Mouse (Mus musculus): ENCODE results near the gene Tcf15.

Gene Tcf15

DNA sequence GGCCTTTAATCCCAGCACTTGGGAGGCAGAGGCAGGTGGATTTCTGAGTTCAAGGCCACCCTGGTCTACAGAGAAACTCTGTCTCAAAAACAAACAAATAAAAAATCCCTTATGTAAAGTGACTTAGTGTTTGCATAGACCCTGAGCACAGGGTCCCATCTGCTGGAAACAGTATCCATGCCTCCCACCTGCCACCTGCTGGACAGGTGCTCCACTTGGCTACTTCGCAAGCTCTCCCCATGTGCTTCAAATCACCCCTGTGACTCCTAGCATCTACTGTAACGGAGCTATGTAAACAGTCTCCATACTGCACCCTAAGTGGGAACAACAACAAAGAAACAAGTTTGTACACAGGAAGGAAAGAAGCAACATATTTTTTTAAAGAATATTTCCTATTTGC is 14.8 kb upstream of the Tcf15 start:
- no peak for DNase-seq

DNA sequence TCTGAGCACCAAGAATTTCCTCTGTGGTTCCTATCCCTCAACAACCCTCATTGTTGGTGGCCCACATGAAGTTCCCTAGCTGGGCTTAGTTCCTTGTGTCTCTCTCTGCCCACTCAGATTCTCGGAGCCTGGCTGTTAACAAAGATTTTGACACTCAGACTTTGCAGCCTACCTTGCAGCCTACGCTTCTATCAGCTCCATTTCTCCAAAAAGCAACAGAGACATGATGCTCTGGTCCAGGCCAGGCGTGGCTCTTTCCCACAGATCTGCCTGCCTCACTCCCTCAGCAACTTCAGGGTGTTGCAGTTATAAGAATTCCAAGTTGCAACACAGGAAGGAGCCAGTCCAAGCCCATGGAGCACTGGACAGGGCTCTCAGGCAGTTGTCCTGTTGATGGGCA is 13.6 kb upstream of the Tcf15 start:
- DNase-seq: no peak

DNA sequence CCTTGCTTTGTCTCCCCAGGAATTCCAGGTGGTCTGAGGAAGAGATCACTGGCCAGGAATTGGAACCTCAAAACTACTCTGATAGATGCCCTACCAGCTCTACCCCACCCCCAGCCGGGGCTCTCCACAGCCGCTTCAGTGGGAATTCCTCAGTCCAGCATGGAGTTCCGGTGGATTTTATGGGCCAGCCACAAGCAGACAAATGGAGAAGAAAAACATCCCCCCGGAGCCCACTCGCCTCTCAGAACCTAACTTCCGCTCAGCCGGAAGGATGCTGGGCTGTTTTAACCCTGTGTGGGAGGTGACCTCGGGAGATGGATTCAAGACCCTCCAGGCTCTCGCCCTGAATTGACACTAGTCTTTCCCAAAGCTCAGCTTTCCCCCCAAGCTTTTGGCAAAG is 11.3 kb upstream of the Tcf15 start:
- DNase-seq: no peak

DNA sequence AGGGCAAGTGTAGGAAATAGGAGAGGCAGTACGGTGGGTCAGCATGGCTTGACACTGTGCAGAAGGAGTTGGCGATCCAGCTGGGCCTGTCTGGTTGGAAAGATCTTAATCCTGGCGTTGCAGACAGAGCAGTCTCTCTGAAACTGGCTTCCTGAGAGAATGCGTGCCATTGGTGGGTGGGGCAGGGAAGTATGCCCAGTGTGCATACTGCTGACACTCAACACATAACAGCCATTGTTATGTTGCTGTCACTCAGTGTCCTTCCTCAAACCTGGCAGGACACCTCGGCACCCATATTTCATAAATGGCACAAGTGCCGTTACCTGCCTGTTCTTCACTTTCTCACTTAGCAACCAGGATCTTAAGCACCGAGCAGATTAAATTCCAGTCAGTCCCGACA is 10.7 kb upstream of the Tcf15 start:
- no peak for DNase-seq

DNA sequence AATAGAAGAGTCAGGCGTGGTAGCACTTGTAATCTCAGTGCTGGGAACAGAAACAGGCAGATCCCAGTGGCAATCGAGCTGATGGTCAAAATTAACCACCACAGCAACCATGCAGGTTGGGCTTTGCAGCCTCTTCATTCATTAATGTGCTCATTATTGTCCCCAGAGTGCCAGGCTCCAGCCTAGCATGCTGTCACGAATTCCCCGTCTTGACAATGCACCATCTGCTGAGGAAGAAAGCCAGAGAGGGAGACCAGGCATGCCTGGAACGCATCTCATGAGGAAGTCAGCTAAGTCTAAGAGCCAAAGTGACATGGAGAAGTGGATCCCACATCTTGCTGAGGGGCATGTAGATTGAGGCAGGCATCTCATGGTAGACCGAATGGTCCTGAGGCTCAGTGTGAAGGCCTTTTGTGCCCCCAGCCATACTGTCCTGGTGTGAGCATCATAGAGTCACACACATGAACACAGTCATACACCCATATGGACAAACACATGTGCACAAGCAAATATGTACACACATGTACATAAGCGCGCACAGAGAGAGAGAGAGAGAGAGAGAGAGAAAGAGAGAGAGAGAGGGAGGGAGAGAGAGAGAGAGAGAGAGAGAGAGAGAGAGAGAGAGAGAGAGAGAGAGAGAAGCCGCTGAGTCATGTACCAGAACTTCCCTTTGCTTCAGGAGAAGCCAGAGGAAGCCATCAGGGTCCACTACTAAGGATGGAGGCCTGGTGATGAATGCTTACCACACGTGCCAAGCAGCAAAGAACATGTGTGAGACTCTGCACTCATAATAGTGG is 4.0 kb upstream of the Tcf15 start:
- no peak for DNase-seq

DNA sequence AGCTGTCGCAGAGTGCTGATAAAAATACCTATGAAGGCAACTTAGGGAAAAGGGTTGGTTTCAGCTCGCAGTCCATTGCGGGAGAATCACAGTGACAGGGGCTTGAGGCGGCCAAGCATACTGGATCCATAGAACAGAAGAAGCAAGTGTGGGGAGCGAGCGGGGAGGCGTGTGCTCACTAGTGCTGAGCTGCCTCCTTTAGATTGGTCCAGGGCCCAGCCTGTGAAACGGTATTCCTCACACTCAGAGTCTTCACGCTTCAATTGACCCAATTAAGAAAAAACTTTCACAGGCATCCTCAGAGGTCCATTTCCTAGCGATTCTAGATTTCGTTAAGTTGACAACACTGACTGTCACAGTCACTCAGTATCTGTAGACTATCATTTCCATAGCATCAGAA is 2.4 kb upstream of the Tcf15 start:
- DNase-seq: no peak

DNA sequence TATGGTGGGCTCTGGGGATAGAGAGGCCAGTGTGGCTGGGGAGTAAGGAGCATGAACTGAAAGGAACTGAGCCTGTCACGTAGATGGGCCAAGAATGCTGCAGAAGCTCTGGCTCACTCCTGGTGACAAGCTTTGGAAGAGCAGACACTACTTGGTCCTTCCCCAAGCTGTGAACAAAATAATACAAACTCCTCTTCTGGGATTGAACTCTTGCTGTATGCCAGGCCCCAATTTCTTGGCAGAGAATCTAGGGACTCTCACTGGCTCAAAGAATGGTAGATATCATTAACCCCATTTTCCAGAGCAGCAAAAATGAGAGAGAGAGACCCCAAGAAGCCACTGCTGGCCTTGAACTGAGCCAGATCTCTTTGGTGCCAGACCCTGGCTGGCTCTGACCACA is 1.9 kb upstream of the Tcf15 start:
- DNase-seq: no peak

DNA sequence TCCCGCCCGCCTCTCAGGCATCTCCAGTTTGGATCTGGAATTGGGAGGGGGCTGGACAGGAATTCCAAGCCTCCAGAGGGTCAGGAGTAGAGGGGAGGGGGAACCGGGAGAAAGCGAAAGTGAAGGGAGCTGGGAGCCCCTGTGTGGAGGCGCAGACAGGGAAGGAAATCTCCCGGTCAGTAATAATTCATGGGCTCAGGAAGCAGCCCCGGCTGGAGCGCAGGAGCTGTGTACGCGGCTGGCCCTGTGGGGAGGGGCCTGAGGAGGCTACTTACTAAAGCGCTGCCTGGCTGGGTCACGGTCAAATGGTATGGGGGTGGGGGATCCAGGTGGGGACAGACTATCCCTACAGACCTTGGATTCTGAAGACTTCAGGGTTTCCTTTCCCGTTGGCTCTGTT is 1.3 kb upstream of the Tcf15 start:
- no peak for DNase-seq

DNA sequence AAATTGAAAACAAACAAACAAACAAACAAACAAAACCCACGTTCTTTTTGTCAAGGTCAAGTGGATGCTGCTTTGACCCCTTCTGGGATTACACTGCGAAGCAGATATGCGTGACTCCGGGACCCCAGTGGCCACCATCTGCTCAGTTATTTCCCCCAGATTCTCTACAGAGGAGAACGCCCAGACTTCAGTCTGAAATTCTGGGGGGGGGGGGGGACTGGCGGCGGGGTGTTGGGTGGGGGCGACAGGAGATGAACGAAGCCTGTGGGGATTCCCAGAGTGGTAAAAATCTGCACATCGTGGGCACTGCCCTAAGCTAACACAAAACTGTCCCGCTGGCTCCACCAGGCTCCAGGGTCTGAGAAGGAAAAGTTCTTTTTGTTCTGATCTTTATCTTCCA is 790 bp upstream of the Tcf15 start:
- DNase-seq: no peak

DNA sequence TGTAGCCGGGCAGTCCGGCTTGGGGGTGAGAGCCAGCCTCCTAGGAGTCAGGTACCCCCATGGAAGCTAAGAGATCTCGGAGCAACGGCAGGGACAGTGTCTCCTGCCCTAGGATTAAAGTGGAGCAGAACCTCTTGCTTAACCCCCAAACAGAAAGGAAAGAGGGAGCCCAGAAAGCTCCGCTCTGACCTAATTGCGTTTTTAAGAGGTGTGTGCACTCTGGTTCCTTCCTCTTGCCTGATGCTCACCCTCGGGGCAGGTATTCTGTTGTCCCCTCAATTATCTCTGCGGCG is 743 bp downstream of the Tcf15 start:
- DNase-seq: no peak

DNA sequence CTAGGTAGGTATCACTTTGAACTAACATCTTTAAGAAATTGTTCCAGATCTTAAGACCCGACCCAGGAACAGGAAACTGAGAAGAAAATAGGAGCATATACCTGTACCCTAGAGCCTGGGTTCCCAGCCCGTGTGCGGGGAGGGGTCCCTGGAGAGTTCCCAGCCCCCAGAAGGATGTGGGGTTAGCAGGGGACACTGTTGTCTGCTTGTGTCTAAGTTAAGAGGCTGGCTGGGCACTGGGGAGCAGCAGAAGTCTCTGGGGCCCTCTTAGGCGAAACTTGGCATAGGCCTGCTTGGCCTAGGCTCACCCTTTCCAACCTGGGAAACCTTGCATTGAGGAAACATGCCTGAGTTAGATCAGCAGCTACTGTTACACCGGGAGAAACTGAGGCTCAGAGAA is 1.1 kb downstream of the Tcf15 start:
- no peak for DNase-seq

DNA sequence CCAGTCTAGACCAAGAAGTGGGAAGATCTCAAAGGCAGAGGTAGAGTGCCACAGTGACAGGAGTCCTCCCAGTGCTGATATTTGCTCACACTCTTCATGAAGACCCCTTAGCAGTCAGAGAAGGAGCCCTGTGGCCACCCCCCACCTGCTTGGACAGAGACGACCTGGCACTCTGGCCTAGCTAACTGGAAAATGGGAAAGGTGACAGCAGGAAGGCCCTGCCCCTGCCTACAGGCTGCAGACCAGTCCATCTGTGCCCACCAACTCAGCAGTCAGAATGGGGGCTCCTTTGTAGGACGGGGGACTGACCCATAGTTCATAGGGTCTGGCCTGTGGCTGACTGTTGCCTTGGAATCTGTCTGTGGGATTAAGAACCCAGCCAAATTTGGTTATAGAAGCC is 2.4 kb downstream of the Tcf15 start:
- no peak for DNase-seq

DNA sequence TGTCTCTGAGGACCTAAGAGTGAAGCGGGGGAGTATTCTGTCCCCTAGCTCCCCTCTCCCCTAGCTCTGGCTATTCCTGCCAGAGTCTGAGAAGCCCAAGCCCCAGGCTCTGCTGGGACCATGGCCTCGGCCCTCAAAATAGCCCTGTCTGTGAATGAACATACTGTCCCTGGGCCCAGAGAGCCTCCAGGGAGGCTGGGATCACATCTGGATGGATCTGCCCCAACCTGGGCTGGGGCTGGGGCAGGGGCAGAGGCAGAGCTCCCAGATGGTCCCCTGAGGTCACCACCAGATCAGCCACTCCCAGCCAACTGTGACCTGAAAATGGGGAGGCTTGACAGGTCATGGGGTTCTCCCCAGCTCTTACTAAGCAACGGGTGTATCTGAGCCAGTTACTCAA is 3.7 kb downstream of the Tcf15 start:
- DNase-seq: no peak

DNA sequence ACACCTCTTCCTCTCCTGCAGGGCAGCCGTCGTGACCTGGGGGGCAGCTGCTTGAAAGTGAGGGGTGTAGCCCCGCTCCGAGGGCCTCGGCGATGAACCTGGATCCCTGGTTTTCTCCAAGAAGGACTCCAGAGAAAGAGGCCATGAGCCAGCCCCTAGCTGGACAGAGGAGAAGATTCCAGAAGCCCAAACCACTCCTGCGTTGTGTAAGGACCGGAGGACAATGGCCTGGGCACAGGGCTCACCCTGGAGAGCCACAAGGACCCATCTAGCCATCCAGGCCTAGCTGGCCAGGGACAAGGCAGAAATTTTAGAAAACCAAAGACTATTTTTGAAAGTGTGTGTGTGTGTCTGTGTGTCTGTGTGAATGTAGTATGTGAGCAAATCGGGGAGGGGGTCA is 5.3 kb downstream of the Tcf15 start:
- no peak for DNase-seq

DNA sequence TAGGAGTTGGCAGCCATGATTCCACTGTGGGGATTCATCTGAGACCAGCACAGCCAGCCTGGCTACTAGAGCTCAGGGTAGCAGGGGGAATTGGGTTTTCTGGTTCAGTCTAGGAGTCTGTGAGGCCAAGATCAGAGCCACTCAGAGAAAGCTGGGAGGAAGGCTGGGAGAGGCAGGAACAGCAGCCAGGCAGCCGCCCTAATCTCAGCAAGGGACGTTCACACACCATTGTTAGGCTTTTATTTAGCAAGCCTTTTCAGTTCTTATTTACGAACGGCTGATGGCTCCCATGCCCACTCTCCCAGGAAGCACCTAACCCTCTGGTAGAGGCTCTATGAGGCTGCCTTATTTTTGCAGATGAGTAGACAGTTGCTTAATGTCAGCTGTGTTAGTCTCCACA is 6.5 kb downstream of the Tcf15 start:
- DNase-seq: no peak

DNA sequence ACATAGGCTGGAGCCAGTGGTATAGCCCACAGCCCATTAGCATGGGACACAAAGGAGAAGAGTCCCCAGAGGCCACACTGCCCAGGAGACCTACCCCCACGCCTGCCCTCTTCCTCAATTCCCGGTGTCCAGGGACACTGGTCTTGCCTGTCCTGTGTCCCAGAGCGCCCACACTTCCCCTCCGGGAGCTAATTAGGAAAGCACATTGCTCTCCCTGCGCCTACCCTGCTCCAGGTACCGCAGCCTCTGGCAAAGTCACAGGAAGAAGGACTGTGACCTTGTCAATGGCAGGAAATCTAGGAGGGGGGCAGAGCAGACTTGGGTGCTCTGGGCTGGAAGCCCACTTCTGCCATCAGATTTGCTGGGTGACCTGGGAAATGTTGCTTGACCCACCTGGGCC is 7.0 kb downstream of the Tcf15 start:
- DNase-seq: no peak

DNA sequence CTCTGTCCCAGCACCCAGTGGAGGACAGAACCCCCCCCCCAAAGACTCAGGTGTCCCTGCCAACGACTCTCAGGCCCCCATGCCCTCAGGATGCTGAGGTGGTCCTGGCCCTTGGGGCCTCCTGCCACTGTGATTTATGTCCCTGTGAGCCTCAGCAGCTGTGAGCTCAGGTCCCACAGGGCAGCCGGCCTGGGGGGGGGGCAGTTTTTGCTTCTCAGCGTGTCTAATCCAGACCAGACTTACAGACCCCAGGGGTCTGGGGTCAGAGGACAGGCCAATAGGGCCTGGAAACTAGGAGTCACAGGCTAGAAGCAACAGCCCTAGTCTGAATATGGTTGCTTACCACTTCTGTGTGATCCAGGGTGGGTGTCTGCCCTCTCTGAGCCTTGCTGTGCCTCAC is 10.0 kb downstream of the Tcf15 start:
- no peak for DNase-seq

DNA sequence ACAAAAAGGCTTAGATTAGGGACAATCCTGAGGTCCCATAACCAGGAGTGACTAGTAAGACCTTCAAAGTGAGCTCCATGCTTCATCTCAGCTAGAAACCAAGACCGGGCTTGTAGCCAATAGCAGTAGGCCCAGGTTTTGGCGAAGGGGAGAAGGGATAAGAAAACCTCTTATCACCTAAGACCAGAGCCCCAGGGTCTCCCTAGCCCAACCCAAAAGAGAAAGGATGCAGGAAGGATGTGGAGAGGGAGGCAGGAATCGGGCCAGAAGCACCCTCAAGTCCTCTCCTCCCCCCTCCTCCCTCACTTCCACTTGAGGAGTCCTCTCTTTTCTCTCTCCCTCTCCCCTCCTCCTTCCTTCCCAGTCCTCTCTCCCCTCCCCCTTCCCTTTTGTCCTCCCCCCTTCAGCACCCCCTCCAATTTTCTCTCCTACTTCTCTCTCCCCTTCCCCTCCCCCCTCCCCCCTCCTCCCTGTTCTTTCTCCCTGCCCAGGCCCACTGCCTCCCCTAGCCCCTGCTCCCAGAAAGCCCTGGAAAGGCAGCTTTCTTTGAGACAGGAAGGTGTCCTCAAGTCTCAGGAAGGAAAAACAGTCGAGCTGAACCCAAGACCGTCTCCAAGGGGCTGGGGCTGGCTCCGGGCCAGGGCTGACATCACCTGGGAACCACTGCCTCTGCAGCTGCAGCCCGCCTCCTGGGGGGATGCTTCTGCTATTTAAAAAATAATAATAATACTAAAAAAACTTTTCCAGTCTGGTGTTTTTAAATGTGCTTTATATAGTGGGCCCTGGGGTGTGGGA is 12.2 kb downstream of the Tcf15 start:
- no peak for DNase-seq

DNA sequence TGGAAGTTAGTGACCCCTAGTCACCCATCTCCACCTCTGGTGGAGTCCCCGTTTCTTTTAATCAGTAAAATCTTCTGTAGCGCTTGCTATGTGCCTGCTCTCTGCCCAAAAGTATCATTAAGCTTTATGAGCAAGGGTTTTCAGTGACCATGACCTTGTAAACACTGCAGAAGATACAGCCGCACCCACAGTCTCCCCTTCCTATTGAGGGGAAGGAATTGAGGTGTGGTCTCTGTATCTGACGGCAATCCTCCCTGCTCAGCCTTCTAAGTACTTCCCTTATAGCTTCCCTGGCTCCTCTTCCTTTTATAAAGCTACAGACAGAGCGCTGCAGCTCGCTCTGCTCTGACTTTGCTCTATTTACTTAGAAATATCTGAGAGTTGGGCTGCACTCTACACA is 13.1 kb downstream of the Tcf15 start:
- DNase-seq: no peak

DNA sequence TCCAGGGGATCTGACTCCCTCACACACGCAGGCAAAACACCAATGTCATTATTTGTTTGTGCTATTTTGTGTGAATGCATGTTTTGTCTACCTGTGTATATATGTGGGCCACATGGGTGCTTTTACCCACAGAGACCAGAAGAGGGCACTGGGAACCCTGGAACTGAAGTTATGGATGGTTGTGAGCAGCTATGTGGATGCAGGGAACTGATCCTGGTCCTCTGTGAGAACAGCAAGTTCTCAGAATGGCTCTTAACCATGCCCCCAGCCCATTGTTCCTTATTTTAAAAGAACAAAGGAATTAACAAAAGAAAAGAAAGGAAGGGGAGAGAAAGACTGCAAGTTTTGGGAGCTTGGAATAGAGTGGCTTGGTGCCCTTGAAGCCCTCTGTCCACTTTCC is 16.1 kb downstream of the Tcf15 start:
- DNase-seq: no peak

DNA sequence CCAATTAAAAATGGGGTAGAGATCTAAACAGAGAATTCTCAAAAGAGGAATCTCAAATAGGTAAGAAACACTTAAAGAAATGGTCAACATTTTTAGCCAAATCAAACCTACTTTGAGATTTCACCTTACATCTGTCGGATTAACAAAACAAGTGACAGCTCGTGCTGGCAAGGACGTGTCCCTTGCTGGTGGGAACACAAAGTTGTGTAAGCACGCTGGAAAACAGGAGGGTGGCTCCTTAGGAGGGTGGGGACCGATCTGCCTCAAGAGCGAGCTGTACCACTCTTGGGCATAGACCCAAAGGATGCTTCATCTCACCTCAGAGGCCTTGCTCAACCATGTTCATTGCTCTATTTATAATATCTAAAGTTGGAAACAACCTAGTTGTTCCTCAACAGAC is 22.9 kb downstream of the Tcf15 start:
- DNase-seq: no peak

DNA sequence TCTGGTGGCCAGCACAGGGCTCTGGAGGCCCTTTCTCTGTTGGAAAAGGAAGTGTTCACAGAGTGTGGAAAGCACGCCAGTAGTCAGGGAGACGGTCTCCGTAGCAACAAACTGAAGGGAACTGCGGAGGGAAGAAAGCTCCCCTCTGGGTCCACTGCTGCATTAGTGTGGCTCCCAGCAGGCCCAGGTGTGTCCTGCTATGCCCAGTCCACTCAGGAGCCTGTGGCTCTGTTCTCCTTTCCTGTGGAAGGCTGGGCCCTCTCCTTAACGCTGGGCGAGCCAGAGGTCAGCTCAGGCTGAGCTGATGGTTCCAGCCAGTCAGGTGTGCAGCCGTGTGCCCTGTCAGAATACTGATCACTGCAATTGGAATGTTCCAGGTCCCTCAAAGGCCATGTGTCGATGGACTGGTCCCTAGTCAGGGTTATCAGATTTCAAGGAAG is 24.5 kb downstream of the Tcf15 start:
- no peak for DNase-seq

DNA sequence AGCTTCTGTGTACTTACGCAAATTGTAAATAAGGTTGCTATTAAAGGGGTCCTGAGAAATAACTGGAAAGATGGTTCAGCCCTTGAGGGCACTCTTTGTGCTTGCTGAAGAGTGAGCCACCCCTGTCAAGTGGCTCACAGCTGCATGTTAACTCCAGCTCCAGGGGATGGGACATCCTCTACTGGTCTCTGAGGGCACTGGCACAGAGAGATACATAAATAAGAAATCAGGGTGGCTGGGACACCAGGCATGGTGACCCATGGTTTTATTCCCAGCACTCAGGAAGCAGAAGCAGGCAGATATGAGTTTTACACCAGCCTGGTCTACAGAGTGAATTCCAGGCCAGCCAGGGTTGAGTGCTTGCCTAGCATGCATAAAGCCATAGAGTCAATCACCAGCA is 26.0 kb downstream of the Tcf15 start:
- DNase-seq: no peak

DNA sequence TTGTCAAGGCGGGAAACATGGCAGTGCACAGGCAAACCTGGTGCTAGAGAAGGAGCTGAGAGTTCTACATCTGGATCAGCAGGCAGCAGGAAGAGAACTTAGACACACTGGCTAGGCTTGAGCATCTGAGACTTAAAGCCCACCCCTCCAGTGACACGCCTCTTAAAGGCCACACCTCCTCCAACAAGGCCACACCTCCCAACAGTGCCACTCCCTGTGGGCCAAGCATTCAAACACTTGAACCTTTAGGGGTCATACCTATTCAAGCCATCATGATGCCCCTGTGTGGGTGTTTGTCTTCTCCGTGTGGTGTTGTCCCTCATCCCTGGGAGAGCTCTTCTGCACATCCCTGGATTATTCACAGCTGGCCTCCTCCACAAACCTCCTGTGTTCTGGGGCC is 31.5 kb downstream of the Tcf15 start:
- DNase-seq: no peak

DNA sequence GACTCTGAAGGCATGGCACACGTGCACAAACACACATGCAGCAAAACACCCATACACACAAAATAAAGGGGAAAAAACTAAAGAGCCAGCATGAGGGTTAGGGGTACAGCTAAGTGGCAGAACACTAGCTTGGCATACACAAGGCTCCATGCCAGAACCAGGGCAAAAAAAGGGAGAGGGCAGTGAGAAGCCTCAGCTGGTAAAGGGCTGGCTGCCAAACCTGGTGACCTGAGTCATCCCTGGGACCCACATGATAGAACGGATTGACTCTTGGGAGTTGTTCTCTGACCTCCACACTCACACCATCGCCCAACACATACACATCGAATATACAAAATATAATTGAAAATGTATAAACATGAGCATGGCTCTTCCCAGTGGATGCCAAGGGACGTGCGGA is 33.3 kb downstream of the Tcf15 start:
- no peak for DNase-seq
